Mouse (Mus musculus) heart, postnatal 25 days (tissue): ENCODE data around the gene Hbq1b. TPM values are rescaled to one million over a fixed set of nuclear protein-coding genes. Genes with fewer than 3 reads are reported as not detected.
"Not testable (repeated sequence)": the region's sequence is repeated elsewhere in the genome, so short reads cannot be mapped to it uniquely, and the experiment has no call there.

Experiments used
- DNase-seq: peaks from one replicate; pipeline ENCODE4 v3.0.0; 2022; ENCODE audit warnings: low spot score
- intact Hi-C: fragments of 180-260 bp; cut with DNase I; formaldehyde crosslinking; loops from one replicate; pipeline ENCODE4 v1.15.1; 2025
- total RNA-seq, 2 experiments: library from RNA; stranded (reverse); gene quantifications; 2 replicates each; pipeline ENCODE4 v1.2.3; 2021

Gene Hbq1b
- total RNA-seq, 2 experiments from 2014 or later = 0.70 to 1.9 TPM

- no peak for DNase-seq
- intact Hi-C loops = no loop called here
These were observed 11.2 kb downstream of the Hbq1b start for GRCm38 (mm10) chr11:32297866-32298531.

GRCm38 (mm10) chr11:32298532-32298918, 11.8 kb downstream of the Hbq1b start:
- intact Hi-C loops = no loop called here
- no peak for DNase-seq

GRCm38 (mm10) chr11:32299865-32300264, 13.1 kb downstream of the Hbq1b start, which contains the start of gene Hbq1a:
Gene Hbq1a (plus strand): TSS chr11:32300069.
- intact Hi-C loops = loop anchor here (5.0 kb wide), 1 partner anchor 118 kb away; no protein-coding TSS in a partner anchor
- DNase-seq = not testable (repeated sequence)

- intact Hi-C loops = loop anchor here (5.0 kb wide), 1 partner anchor 118 kb away; no protein-coding TSS in a partner anchor
- DNase-seq = no peak
These were observed 13.8 kb downstream of the Hbq1b start for GRCm38 (mm10) chr11:32300279-32301267.

- no peak for DNase-seq
- intact Hi-C loops = loop anchor here (5.0 kb wide), 1 partner anchor 119 kb away; no protein-coding TSS in a partner anchor
These were observed 14.7 kb downstream of the Hbq1b start for GRCm38 (mm10) chr11:32301506-32301905.

GRCm38 (mm10) chr11:32302824-32303419, 16.2 kb downstream of the Hbq1b start:
- DNase-seq = no peak
- intact Hi-C loops = loop anchor here (5.0 kb wide), 1 partner anchor 121 kb away; no protein-coding TSS in a partner anchor

GRCm38 (mm10) chr11:32303455-32303854, 16.7 kb downstream of the Hbq1b start:
- no peak for DNase-seq
- intact Hi-C loops = loop anchor here (5.0 kb wide), 1 partner anchor 121 kb away; no protein-coding TSS in a partner anchor

- DNase-seq = no peak
- intact Hi-C loops = no loop called here
These were observed 20.2 kb downstream of the Hbq1b start for GRCm38 (mm10) chr11:32307006-32307405.

- intact Hi-C loops = no loop called here
- no peak for DNase-seq
These were observed 22.7 kb downstream of the Hbq1b start for GRCm38 (mm10) chr11:32309446-32309845.

GRCm38 (mm10) chr11:32309928-32310327, 23.2 kb downstream of the Hbq1b start:
- DNase-seq = no peak
- intact Hi-C loops = no loop called here

- DNase-seq = no peak
- intact Hi-C loops = no loop called here
These were observed 29.2 kb downstream of the Hbq1b start for GRCm38 (mm10) chr11:32316009-32316408.

- intact Hi-C loops = loop anchor here (5.0 kb wide), 1 partner anchor 33 kb away; the partner anchor contains the start of gene Hbq1b
- DNase-seq = no peak
These were observed 33.9 kb downstream of the Hbq1b start for GRCm38 (mm10) chr11:32320507-32321195.

- peak; percentile 17 for DNase-seq
- intact Hi-C loops = loop anchor here (5.0 kb wide), 1 partner anchor 34 kb away; the partner anchor contains the start of gene Hbq1b
These were observed 34.4 kb downstream of the Hbq1b start for GRCm38 (mm10) chr11:32321196-32321565.

GRCm38 (mm10) chr11:32324609-32325008, 37.8 kb downstream of the Hbq1b start:
- intact Hi-C loops = loop anchor here (5.0 kb wide), 1 partner anchor 37 kb away; the partner anchor contains the start of gene Hbq1b
- peak; percentile 55 for DNase-seq

GRCm38 (mm10) chr11:32331075-32331474, 44.3 kb downstream of the Hbq1b start:
- intact Hi-C loops = no loop called here
- DNase-seq = no peak

- intact Hi-C loops = no loop called here
- DNase-seq = no peak
These were observed 45.1 kb downstream of the Hbq1b start for GRCm38 (mm10) chr11:32331861-32332260.

- intact Hi-C loops = no loop called here
- no peak for DNase-seq
These were observed 46.5 kb downstream of the Hbq1b start for GRCm38 (mm10) chr11:32333235-32333634.

GRCm38 (mm10) chr11:32336435-32336907, 49.7 kb downstream of the Hbq1b start:
- intact Hi-C loops = no loop called here
- peak; percentile 40 for DNase-seq
